Mouse (Mus musculus) ES-E14 (cell line): Measurements from ENCODE around the gene Zfp709.
"Not testable (repeated sequence)": the region's sequence is repeated elsewhere in the genome, so short reads cannot be mapped to it uniquely, and the experiment has no call there.

ENCODE experiments used
- CHD2 ChIP-seq: IDR thresholded peaks from 2 replicates; pipeline ENCODE4 v1.6.1; 2014; ENCODE audit warnings: mild to moderate bottlenecking, low read depth, low read length, inconsistent platforms
- MAFK ChIP-seq: IDR thresholded peaks from 2 replicates; pipeline ENCODE4 v1.6.1; 2014; ENCODE audit warnings: mild to moderate bottlenecking, low read depth, low read length, inconsistent platforms; ENCODE audit not compliant: insufficient read depth

DNA sequence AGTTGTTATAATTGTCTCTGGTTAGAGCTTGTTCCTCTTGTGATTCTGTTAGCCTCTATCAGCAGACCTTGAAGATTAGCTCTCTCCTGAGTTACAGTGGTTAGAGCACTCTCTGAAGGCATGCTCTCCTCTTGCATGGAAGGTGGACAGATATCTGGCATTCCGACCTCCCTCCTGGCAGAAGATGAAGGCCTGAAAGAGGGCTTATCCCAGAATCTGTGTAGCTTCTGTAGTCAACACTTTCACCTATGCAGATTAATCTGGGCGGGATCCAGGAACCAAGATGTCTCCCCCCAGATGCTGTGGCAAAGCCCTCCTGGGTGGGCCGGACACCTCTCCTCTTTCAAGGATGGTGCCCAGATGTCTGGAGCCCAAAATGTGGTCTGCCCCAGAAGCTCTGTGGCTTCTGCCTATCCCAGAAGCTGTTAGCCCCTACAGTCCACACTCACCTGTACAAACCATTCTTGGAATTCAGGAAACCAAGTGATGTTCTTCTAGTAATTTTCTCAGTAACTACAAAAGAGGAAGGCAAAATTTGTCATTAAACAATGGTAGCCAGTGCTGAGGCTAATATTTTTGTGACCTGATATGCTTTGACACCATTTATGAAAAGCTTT is 40.5 kb upstream of the Zfp709 start:
- TF ChIP-seq CHD2, MAFK: not testable (repeated sequence)
